Mouse (Mus musculus) heart, postnatal 10 days (tissue): Measurements from ENCODE around the gene Gmps. TPM values are rescaled to one million over a fixed set of nuclear protein-coding genes. Genes with fewer than 3 reads are reported as not detected.

Source experiments
- DNase-seq, 2 experiments: peaks; one replicate each; pipeline ENCODE4 v3.0.0; 2021
- intact Hi-C: fragments of 180-260 bp; cut with DNase I; formaldehyde crosslinking; loops from one replicate; pipeline ENCODE4 v1.15.1; 2025
- total RNA-seq, 2 experiments: library from RNA; stranded (reverse); gene quantifications; 2 replicates each; pipeline ENCODE4 v1.2.3; 2021

The Gmps gene
- total RNA-seq, result 10 to 100 TPM; 27.5 to 30.1 TPM

GRCm38 (mm10) chr3:63975955-63976908, at the start of gene Gmps:
Gene Gmps, plus strand, starts transcription at chr3:63976106.
- intact Hi-C loops, result loop anchor here (10.0 kb wide), 1 partner anchor 809 kb away; no protein-coding TSS in a partner anchor

GRCm38 (mm10) chr3:63928878-63929859, 46.7 kb upstream of the Gmps start, which contains the start of gene E130311K13Rik:
Gene E130311K13Rik, minus strand, starts transcription at chr3:63929472.
- intact Hi-C loops, result loop anchor here (1.0 to 5.0 kb wide), 2 partner anchors 33 to 375 kb away; partner anchors contain the start of gene Slc33a1
- DNase-seq, result peak; percentile 94

More at GRCm38 (mm10) chr3:63975955-63976908, at the start of gene Gmps:
- peak; percentile 93 to 96 for DNase-seq

DNA sequence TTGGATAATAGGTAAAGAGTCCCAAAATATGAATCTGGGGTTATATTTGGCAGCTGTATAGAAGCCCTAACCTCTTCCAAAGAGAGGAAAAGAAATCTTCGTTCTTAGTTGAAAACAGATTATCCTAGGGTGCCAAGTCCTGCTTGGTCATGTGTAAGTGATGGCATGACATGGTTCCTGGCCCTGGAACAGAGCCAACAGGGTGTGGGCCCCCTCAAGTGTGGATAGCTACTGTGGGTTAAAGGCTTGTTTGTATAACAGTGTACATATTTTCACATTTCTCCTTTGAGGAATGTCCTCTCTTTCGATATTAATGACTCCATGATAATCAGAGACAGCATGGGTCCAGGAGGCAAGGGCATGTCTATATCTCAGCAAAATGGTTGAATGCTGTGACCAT, 37.0 kb upstream of the Gmps start:
- intact Hi-C loops, result no loop called here
- DNase-seq, result no peak

- intact Hi-C loops, result no loop called here
- DNase-seq, result peak; percentile 14 to 21
Observed at GRCm38 (mm10) chr3:63941204-63941850, 34.6 kb upstream of the Gmps start.

DNA sequence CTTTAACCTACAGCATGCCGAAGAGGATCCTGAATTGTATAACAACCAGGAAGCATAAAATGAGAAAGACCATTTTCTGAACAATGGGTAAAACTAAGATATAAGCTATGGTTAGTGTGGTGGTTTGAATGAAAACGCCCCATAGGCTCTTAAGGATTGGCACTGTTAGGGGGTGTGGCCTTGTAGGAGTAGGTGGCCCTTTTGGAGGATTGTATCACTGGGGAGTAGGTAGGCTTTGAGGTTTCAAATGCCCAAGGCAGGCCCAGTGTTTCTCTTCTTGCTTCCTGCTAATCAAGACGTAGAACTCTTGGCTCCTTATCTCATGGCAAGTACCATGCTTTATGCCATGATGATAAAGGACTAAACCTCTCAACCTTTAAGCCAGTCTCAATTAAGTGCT, 26.1 kb upstream of the Gmps start:
- no peak for DNase-seq
- intact Hi-C loops, result no loop called here

GRCm38 (mm10) chr3:63963421-63964099, 12.3 kb upstream of the Gmps start:
- intact Hi-C loops, result loop anchor here (5.0 kb wide), 1 partner anchor 36 kb away; the partner anchor contains the start of gene E130311K13Rik
- DNase-seq, result peak in 1 of 2 experiments; percentile 31

GRCm38 (mm10) chr3:63964100-63964921, 11.6 kb upstream of the Gmps start, which contains the start of gene Slc33a1:
Gene Slc33a1, minus strand, starts transcription at chr3:63964768.
- intact Hi-C loops, result loop anchor here (5.0 kb wide), 1 partner anchor 37 kb away; the partner anchor contains the start of gene E130311K13Rik
- peak; percentile 99 to 100 for DNase-seq

DNA sequence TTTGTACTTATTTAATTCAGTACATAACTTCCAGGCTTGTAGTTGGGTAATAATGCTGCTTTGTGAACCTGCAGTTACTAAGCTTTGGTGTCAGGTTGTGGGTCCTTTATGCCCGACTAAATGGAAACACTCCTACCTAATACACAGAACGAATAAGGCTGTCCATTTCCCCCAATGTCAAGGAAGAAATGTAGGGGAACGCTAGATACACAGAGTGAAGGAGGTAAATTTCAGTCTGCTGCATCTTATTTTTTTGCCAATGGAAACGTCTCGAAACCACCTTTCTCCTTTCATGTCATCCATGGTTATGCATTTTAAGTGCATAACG, 11.0 kb upstream of the Gmps start:
- intact Hi-C loops, result loop anchor here (5.0 kb wide), 1 partner anchor 38 kb away; the partner anchor contains the start of gene E130311K13Rik
- DNase-seq, result no peak

DNA sequence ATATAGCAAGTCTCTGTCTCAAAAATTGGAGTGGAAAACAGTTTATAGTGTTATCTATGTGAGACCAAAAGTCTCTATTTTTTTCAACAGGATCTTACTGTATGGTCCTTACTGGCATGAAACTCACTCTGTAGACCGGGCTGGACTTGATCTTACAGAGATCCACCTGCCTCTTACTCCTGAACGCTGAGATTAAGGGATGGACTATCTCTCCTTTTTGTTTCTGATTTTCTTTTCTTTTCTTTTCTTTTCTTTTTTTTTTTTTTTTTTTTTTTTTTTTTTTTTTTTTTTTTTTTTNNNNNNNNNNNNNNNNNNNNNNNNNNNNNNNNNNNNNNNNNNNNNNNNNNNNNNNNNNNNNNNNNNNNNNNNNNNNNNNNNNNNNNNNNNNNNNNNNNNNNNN, 10.0 kb upstream of the Gmps start:
- intact Hi-C loops, result no loop called here

DNA sequence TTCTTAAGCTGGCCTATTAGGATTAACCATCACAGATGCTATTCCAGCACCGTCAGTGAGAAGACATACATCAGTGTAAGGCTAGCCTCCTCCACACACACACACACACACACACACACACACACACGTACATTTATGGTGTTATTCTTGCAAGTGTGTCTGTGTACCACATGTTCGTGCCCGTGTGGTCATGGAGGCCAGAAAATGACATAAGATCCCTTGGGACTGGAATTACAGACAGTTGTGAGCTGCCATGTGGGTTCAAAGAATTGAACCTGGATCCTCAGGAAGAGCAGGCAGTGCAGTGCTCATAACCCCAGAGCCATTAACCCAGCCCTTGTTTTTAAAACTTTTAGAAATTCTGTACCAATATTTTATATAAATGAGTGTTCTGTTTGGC, 2.0 kb downstream of the Gmps start:
- DNase-seq, result no peak
- intact Hi-C loops, result loop anchor here (10.0 kb wide), 1 partner anchor 807 kb away; no protein-coding TSS in a partner anchor

More for the DNA sequence above, 10.0 kb upstream of the Gmps start:
- no peak for DNase-seq

GRCm38 (mm10) chr3:63986656-63987055, 10.8 kb downstream of the Gmps start:
- DNase-seq, result no peak
- intact Hi-C loops, result no loop called here

DNA sequence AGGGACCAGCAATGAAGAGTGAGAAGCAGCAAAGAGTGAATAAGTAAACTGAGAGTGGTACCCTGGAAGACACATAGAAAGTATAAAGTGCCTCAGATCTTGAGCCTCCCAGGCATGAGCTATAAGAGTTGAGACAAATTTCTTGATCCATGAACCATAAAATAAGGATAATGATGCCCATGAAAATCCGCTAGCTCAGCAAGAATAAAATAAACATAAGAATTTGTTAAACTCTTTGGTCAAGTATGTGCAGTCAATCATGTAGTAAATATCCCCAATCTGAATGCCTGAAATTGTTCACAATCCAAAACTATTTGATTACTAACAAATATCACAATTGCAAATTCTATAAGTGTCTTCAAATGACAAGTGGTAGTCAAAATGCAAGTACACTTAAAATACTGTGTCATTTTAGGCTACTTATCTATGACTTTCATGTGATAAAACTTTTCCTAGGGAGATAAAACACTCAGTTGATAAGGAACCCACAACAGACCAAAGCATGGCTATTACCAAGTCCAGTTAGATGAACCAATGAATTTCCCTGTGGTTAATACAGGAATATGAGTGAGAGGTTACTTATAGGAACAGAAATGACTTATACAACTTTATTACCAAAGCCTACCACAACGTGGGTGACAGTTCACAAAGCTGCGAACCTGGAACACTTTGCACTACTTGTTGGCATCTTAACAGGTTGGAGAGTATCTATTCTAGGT, 13.0 kb downstream of the Gmps start:
- no peak for DNase-seq
- intact Hi-C loops, result no loop called here

GRCm38 (mm10) chr3:64021436-64021835, 45.5 kb downstream of the Gmps start:
- intact Hi-C loops, result no loop called here
- no peak for DNase-seq

GRCm38 (mm10) chr3:64021867-64022266, 46.0 kb downstream of the Gmps start:
- intact Hi-C loops, result no loop called here
- no peak for DNase-seq

- intact Hi-C loops, result no loop called here
- no peak for DNase-seq
Observed at GRCm38 (mm10) chr3:64029846-64030245, 53.9 kb downstream of the Gmps start.

DNA sequence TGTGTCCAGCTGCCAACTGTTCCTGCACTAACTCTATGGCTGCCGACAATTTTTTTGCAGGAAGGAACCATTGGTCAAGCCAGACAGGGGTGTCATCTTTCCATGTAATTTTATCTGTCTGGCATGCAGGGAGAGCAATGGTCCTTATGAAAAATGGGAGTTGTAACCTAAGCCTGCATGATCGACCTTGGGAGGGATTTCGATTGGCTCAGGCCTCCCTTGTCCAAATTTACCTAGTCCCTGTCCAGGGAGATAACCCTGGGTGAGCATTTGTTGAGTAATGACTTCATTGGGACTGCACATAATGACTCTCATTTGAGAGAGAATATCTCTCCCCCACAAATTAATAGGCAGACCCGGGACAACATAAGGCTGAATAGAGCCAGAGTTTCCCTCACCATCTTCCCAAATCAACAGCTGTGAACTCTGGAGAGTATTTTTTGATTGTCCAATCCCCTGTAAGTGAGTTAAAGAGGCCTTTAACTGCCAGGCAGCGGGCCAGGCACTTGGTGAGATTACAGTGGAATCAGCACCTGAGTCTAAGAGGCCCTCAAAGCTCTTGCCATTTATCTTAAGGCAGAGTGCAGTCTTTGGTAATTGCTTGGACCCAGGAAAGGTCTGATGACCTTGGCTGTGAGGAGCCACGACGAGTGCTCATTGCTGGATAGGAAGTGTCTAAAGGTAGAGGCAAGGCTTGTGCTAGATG, 62.4 kb downstream of the Gmps start:
- intact Hi-C loops, result loop anchor here (2.0 kb wide), 1 partner anchor 753 kb away; no protein-coding TSS in a partner anchor
- DNase-seq, result no peak
